Mouse (Mus musculus): ENCODE measurements around the gene Rftn1.

DNA sequence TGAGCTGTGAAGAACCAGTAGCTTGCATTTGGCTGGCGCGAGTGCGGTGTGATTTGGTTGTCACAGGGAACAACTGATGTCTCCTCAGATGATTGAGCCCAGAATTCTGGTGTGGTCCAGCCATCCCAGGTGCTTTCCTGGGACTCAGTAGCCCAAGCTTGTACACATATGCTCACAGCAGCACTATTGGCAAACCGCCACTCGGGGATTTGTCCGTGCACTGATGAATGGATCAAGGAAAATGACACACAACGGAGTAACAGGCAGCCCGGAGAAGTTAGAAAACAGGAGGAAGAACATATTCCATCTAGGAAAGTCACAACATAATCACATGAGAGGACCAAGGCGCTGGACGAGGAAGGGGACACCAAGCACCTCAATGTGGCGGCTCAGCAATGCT is 42.3 kb upstream of the Rftn1 start:
- TF ChIP-seq CTCF (IDR thresholded peaks at IDR 0.05; ENCODE audit: extremely low read depth, insufficient read depth, low read length) (no peak), POLR2A (IDR thresholded peaks at IDR 0.05; ENCODE audit: extremely low read depth, insufficient read depth, low read length) (no peak)
